Mouse (Mus musculus) E14TG2a.4 (cell line): Measurements from ENCODE around the gene Wwc1.

Experiments
- H3K27me3 ChIP-seq: 2 replicates; pipeline ENCODE4 v1.6.1; 2014; ENCODE audit warnings: low read length, control low read depth; ENCODE audit not compliant: insufficient read depth
- H3K36me3 ChIP-seq: 2 replicates; pipeline ENCODE4 v1.6.1; 2014; ENCODE audit warnings: low read length, control low read depth; ENCODE audit not compliant: insufficient read depth
- H3K4me1 ChIP-seq: replicated peaks from 2 replicates; pipeline ENCODE4 v1.6.1; 2014; ENCODE audit warnings: low read depth, low read length, control low read depth
- H3K4me3 ChIP-seq: replicated peaks from 2 replicates; pipeline ENCODE4 v1.5.1; 2014; ENCODE audit warnings: mild to moderate bottlenecking, low read length
- H3K9me3 ChIP-seq: 2 replicates; pipeline ENCODE4 v1.6.1; 2014; ENCODE audit warnings: low read length, control low read depth
- CTCF ChIP-seq: conservative IDR thresholded peaks from 2 replicates; pipeline ENCODE4 v1.5.1; 2014; ENCODE audit warnings: low read length
- NANOG ChIP-seq: IDR thresholded peaks from 2 replicates; pipeline ENCODE4 v1.6.1; 2014; ENCODE audit warnings: borderline replicate concordance, low read length, mixed read lengths
- POU5F1 ChIP-seq: IDR thresholded peaks from 2 replicates; pipeline ENCODE4 v1.6.1; 2014; ENCODE audit warnings: low read length, borderline replicate concordance

Gene Wwc1

DNA sequence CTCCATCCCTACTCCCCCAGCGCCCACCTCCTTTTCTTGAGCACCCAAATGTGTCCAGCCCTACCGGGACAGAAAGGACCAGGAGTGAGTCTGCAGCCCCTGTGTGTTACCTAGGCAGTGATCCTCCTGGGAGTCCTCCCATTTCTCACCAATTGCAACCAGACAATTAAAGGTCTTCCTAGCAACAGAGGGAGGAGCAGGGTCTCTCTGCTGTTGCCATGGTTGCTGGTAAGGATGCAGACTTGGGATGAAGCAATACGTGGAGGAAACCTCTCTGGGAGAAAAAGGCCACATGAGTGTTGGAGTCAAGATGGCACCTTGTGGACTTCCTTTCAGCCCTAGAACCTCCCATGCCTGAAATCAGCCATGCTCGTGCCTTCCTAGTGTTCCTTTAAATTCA is 19.7 kb upstream of the Wwc1 start:
- H3K27me3 ChIP-seq = peaks cover 34% of the 10 kb centered on the region
- peaks cover 31% of the 10 kb centered on the region for H3K4me1 ChIP-seq
- no peaks in the 10 kb centered on the region for H3K36me3 ChIP-seq
- no peaks in the 10 kb centered on the region for H3K9me3 ChIP-seq
- TF ChIP-seq NANOG (no peak), CTCF (no peak), POU5F1 (no peak)
- 0 out of 2 replicates have a peak overlapping the region, but pooled peaks have one; percentile 10 for H3K4me3 ChIP-seq

DNA sequence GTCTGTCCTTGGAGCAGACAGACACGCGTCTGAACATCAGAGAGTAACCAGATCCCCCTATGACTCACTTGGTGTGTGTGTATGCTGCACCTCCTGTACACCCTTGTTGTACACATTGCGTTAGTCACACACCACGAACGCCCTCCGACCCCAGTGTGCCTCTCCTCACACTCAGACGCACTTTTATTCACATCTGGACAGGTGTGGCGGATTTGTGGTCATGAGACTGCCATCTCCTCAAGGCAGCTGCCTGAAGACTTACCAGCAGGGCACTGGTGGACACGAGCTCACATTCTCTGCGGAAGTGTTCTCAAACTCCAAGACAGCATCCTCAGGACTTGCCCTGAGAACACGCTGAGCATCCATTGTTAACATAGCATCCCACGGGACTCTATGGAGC is 17.7 kb upstream of the Wwc1 start:
- Histone ChIP-seq H3K36me3 (no peaks in the 10 kb centered on the region), H3K27me3 (peaks cover 24% of the 10 kb centered on the region), H3K4me3 (no peak overlapping the region), H3K9me3 (no peaks in the 10 kb centered on the region), H3K4me1 (peaks cover 27% of the 10 kb centered on the region)
- TF ChIP-seq NANOG (no peak), POU5F1 (no peak), CTCF (no peak)

DNA sequence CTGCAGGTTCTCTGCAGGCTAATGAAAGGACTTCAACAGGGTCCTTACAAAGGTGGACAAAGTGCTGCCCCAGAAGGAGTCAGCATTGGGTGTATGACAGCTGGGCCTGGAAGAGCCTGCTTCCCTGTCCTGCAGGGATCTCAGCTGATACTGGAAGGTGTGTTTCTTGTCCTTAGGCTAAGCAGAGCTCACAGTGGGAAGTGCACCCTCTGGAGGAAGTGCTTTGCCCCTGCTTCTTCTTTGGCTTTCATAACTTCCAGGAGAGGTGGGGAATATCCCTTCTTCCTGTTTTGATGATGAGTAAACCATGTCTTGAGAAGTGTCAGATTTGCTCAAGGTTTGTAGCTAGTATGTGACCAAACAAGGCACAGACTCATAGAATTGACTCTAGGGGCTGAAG is 15.0 kb upstream of the Wwc1 start:
- Histone ChIP-seq H3K4me1 (peaks cover 9% of the 10 kb centered on the region; the same call in 1 of the 2 replicates), H3K36me3 (no peaks in the 10 kb centered on the region), H3K9me3 (no peaks in the 10 kb centered on the region)

DNA sequence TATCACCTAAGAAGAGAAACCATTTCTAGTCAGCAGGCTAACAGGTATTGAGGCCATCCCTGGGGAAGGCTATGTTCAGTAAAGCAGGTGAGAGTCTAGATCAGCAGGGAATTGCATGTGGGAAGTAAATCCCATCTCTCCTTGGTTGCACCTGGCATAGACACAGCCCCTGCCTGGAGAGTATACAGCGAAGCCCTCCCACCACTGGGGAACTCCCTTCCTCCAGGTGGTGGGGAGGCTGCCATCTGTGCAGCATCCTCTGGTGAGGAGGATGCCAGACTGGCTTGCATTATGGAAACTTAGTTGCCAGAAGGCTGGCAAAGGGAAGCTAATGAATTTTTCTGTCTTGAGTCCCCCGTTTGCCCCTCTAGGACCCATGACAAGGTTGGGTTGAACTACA is 11.5 kb upstream of the Wwc1 start:
- Histone ChIP-seq H3K36me3 (no peaks in the 10 kb centered on the region), H3K9me3 (no peaks in the 10 kb centered on the region), H3K4me3 (no peak overlapping the region), H3K27me3 (peaks cover 23% of the 10 kb centered on the region), H3K4me1 (peaks cover 5% of the 10 kb centered on the region)
- TF ChIP-seq NANOG = no peak
- TF ChIP-seq POU5F1 = no peak
- TF ChIP-seq CTCF = no peak

More for the DNA sequence above, 15.0 kb upstream of the Wwc1 start:
- TF ChIP-seq CTCF (no peak; the same call in 1 of the 2 replicates), NANOG (no peak), POU5F1 (no peak)
- Histone ChIP-seq H3K4me3 (no peak overlapping the region), H3K27me3 (peaks cover 16% of the 10 kb centered on the region)

- Histone ChIP-seq H3K4me1 (peaks cover 23% of the 10 kb centered on the region), H3K9me3 (no peaks in the 10 kb centered on the region), H3K4me3 (no peak overlapping the region), H3K36me3 (no peaks in the 10 kb centered on the region), H3K27me3 (peaks cover 39% of the 10 kb centered on the region)
- TF ChIP-seq NANOG = no peak
- TF ChIP-seq CTCF = no peak
- no peak for TF ChIP-seq POU5F1
Measured at GRCm38 (mm10) chr11:35989967-35990366, 9.6 kb upstream of the Wwc1 start.

- peaks cover 39% of the 10 kb centered on the region for H3K4me1 ChIP-seq
- H3K9me3 ChIP-seq = no peaks in the 10 kb centered on the region
- no peak for TF ChIP-seq NANOG
- no peak for TF ChIP-seq POU5F1
- TF ChIP-seq CTCF = peak; percentile 22; the same call in 1 of the 2 replicates
- no peaks in the 10 kb centered on the region for H3K36me3 ChIP-seq
- H3K27me3 ChIP-seq = peaks cover 54% of the 10 kb centered on the region
- peak overlapping the region; percentile 57 for H3K4me3 ChIP-seq
Measured at GRCm38 (mm10) chr11:35985841-35986393, 5.6 kb upstream of the Wwc1 start.

DNA sequence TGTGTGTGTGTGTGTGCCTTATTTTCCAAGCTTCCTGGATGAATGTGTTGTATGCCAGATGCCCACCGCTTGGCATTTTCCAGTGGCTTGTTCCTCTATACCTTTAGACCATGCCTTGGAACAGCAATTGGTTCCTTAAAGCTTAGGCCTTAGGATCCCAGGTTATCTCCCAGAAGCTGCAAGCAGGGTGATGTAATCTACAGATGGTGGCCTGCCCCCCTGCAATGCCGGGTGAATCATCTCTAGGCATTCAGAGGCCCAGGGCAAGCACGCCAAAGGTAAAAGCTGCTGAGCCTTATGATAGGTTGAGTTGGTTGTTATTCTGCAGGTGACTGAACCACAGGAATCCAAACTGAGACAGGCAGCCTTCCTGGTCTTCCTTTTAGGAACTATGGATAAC is 2.4 kb upstream of the Wwc1 start:
- Histone ChIP-seq H3K4me3 (no peak overlapping the region), H3K4me1 (peaks cover 63% of the 10 kb centered on the region), H3K9me3 (no peaks in the 10 kb centered on the region), H3K36me3 (no peaks in the 10 kb centered on the region), H3K27me3 (peaks cover 68% of the 10 kb centered on the region)
- no peak for TF ChIP-seq POU5F1
- TF ChIP-seq NANOG = no peak
- no peak for TF ChIP-seq CTCF

DNA sequence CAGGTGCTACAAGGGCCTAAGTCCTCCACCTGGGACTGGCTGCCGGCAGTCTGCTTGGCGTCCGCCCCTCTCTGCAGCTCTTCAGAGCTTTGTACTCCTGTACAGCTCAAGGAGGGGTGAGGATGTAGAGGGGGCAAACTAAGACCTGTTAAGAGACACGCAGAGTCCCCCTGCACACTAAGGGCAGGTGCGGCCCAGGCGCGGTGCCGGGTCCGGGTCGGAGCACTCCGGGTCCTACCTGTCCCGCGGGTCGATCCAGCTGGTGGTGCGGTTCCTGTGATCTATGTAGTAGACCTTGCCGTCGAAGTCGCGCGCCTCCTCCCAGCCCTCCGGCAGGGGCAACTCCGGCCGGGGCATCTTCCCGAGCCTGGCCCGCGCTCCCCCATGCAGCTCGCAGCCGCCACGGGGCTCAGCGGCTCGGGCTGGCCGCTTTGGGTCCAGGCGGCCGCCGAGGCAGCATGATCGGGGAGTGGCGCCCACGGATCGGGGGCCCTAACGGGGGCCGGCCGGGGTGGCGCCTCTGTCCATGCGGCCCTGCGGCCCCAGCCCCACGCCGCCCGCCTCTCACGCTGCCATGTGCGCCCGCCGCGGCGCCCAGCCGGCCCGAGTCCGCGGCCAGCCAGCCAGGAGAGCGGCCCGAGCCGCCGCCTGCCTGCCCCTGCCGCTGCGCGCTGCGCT is 455 bp downstream of the Wwc1 start:
- Histone ChIP-seq H3K27me3 (peaks cover 46% of the 10 kb centered on the region), H3K9me3 (no peaks in the 10 kb centered on the region), H3K4me3 (peak overlapping the region; percentile 89), H3K36me3 (peaks cover 4% of the 10 kb centered on the region; the same call in 1 of the 2 replicates), H3K4me1 (peaks cover 65% of the 10 kb centered on the region)
- TF ChIP-seq CTCF (no peak), POU5F1 (no peak), NANOG (no peak)

DNA sequence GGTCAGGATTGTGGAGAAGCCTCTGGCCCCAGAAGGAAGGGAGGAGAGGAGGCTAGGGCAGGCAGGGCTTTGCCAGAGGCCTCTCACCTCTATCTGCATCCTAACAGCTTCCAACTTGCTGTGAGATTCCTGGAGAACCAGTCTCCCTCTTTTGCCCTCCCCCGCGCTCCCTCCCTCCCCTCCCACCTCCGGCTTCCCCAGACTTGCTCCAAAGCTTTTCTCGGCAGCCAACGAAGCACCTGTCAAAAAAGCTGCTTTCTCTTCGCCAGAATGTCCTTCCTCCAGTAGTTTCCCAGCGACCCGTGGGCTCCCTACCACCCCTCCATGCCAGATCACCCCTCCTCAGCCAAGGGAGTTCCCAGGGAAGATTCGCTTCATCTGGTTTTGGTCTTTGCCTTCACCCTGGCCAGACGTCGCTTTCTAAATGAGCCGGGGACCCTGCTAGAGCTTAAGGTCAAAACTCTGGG is 1.0 kb downstream of the Wwc1 start:
- TF ChIP-seq CTCF = no peak
- no peak for TF ChIP-seq NANOG
- TF ChIP-seq POU5F1 = no peak

More for the DNA sequence above, 1.0 kb downstream of the Wwc1 start:
- H3K4me3 ChIP-seq = peak overlapping the region; percentile 89
- no peaks in the 10 kb centered on the region for H3K9me3 ChIP-seq
- peaks cover 41% of the 10 kb centered on the region for H3K27me3 ChIP-seq
- H3K4me1 ChIP-seq = peaks cover 71% of the 10 kb centered on the region
- H3K36me3 ChIP-seq = peaks cover 9% of the 10 kb centered on the region
